Mouse (Mus musculus) G1E (cell line): ENCODE measurements around the gene Mprip.

Experiments
- CTCF ChIP-seq: IDR thresholded peaks from 2 replicates; pipeline ENCODE4 v1.5.1; 2012; ENCODE audit warnings: low read depth, low read length, inconsistent platforms, mixed read lengths
- POLR2AphosphoS5 ChIP-seq: IDR thresholded peaks from 2 replicates; pipeline ENCODE4 v1.6.1; 2012; ENCODE audit warnings: low read depth, low read length, inconsistent platforms; ENCODE audit not compliant: insufficient replicate concordance
- TAL1 ChIP-seq: conservative IDR thresholded peaks from 2 replicates; pipeline ENCODE4 v1.6.1; 2012; ENCODE audit warnings: low read depth, low read length, inconsistent platforms, mixed read lengths

- TF ChIP-seq CTCF: no peak
- TF ChIP-seq TAL1: no peak
- no peak for TF ChIP-seq POLR2AphosphoS5
Measured at GRCm38 (mm10) chr11:59653003-59653402, 8.1 kb upstream of the Mprip start.
